Mouse (Mus musculus) gastrocnemius, postnatal 4 days (tissue): Measurements from ENCODE around the gene Thtpa. TPM values are rescaled to one million over a fixed set of nuclear protein-coding genes. Genes with fewer than 3 reads are reported as not detected.

ENCODE experiments used
- DNase-seq, 2 experiments: peaks; one replicate each; pipeline ENCODE4 v3.0.0; 2021 to 2022; ENCODE audit warnings: low spot score in 2 of 2, mixed read lengths in 2 of 2
- total RNA-seq, 2 experiments: library from RNA; stranded (reverse); gene quantifications; 2 replicates each; pipeline ENCODE4 v1.2.3; 2021

Thtpa gene
- total RNA-seq, 2 experiments from 2014 or later: 12.9 to 14.0 TPM

- no peak for DNase-seq
Observed at GRCm38 (mm10) chr14:55135676-55136075, 41.1 kb downstream of the Thtpa start.

GRCm38 (mm10) chr14:55139313-55139712 is 44.7 kb downstream of the Thtpa start:
- no peak for DNase-seq

- DNase-seq: no peak
Observed at GRCm38 (mm10) chr14:55146324-55146723, 51.7 kb downstream of the Thtpa start.

DNA sequence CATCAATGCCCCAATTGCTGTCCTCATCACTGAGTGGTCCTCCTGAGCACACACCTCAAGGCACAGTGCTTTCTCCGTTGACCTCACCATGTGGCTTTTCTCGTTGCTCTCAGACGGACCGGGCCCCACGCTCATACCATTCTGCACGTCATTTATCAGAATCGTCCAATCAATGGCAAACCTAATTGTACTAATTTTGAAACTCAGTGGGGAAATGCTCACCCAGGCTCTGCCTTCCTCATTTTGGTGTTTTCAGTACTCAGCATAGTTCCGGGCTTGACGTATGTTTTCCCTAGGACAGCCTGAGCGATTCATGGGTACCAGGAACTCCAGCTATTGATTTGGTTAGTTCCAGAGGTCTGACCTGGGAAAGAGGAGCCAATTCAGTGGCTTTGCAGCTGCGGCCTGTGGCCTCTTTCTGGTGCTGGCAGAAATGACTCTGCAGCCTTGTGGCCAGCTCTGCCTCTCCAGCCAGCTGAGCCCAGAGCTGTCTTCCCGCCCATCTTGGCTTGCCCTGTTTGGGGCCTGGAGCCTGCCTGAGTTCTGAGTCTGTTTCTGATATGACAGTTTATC is 52.3 kb downstream of the Thtpa start:
- DNase-seq: peak; percentile 27 to 60

- DNase-seq: peak; percentile 39 to 51
Observed at GRCm38 (mm10) chr14:55148363-55148915, 53.9 kb downstream of the Thtpa start.

Other genes with a start within 250 kb of the Thtpa start
- 1 to 10 TPM; 8.0 to 9.3 TPM for gene Homez, start 223.8 kb upstream of the Thtpa start, total RNA-seq
- 1 to 10 TPM; 8.1 to 9.2 TPM for gene Ppp1r3e, start 217.2 kb upstream of the Thtpa start, total RNA-seq
- 10 to 100 TPM; 35.4 to 38.7 TPM for gene Bcl2l2, start 211.4 kb upstream of the Thtpa start, total RNA-seq
- gene Gm20521, start 211.3 kb upstream of the Thtpa start, total RNA-seq: 1 to 10 TPM; 2.3 to 4.1 TPM
- 100 to 1,000 TPM; 120 to 149 TPM for gene Pabpn1, start 202.3 kb upstream of the Thtpa start, total RNA-seq
- gene Slc22a17, start 181.7 kb upstream of the Thtpa start, total RNA-seq: 10 to 100 TPM; 22.5 to 27.5 TPM
- gene Efs, start 168.7 kb upstream of the Thtpa start, total RNA-seq: 10 to 100 TPM; 31.1 to 32.4 TPM
- not detected for gene Il25, start 162.1 kb upstream of the Thtpa start, total RNA-seq
- gene Cmtm5, start 158.5 kb upstream of the Thtpa start, total RNA-seq: 1 to 10 TPM; 3.8 to 4.1 TPM
- gene Myh6, start 127.9 kb upstream of the Thtpa start, total RNA-seq: 100 to 1,000 TPM; 112 to 118 TPM
- not detected for gene Gm17428, start 117.9 kb upstream of the Thtpa start, total RNA-seq
- gene Myh7, start 100.2 kb upstream of the Thtpa start, total RNA-seq: 100 to 1,000 TPM; 492 to 506 TPM
- gene Ngdn, start 79.3 kb upstream of the Thtpa start, total RNA-seq: 10 to 100 TPM; 29.2 to 32.7 TPM
- gene Zfhx2, start 2.5 kb upstream of the Thtpa start, total RNA-seq: 1 to 10 TPM; 2.9 to 4.0 TPM
- gene Ap1g2, start 11.8 kb downstream of the Thtpa start, total RNA-seq: 1 to 10 TPM; 6.5 to 8.3 TPM
- gene Jph4, start 22.2 kb downstream of the Thtpa start, total RNA-seq: 1 to 10 TPM; 1.3 to 2.0 TPM
- gene Dhrs2, start 127.2 kb downstream of the Thtpa start, total RNA-seq: under 1 TPM in 1 of 2 experiments, not detected in 1; 0.34 TPM